Mouse (Mus musculus) layer of hippocampus, adult 8-10 months (tissue): ENCODE results near the gene Chpf. TPM values are rescaled to one million over a fixed set of nuclear protein-coding genes. Genes with fewer than 3 reads are reported as not detected.

ENCODE experiments used
- DNase-seq, 2 experiments: peaks; one replicate each; pipeline ENCODE4 v3.0.0; 2022; ENCODE audit warnings: low spot score in 2 of 2
- total RNA-seq, 4 experiments: library from RNA; stranded (reverse); gene quantifications; 2 replicates each; pipeline ENCODE4 v1.2.4; 2022

The Chpf gene
- total RNA-seq, 4 experiments from 2014 or later: 71.4 to 79.7 (median 77.2) TPM

- peak in 1 of 2 experiments; percentile 60 for DNase-seq
Measured at GRCm38 (mm10) chr1:75458789-75459684, 20.1 kb downstream of the Chpf start.

GRCm38 (mm10) chr1:75458025-75458788 lies 20.9 kb downstream of the Chpf start:
- no peak for DNase-seq

- no peak for DNase-seq
Measured at GRCm38 (mm10) chr1:75457710-75458024, 21.4 kb downstream of the Chpf start.

GRCm38 (mm10) chr1:75456746-75457564 lies 22.2 kb downstream of the Chpf start:
- no peak for DNase-seq

GRCm38 (mm10) chr1:75455948-75456347 lies 23.2 kb downstream of the Chpf start:
- no peak for DNase-seq

- no peak for DNase-seq
Measured at GRCm38 (mm10) chr1:75455433-75455832, 23.7 kb downstream of the Chpf start.

GRCm38 (mm10) chr1:75451900-75452299 lies 27.2 kb downstream of the Chpf start:
- DNase-seq: no peak

GRCm38 (mm10) chr1:75450314-75451005 lies 28.6 kb downstream of the Chpf start, which contains the start of gene Asic4:
Asic4 (plus strand) TSS chr1:75450436.
- no peak for DNase-seq

GRCm38 (mm10) chr1:75449377-75450135 lies 29.6 kb downstream of the Chpf start:
- no peak for DNase-seq

GRCm38 (mm10) chr1:75448937-75449336 lies 30.2 kb downstream of the Chpf start:
- no peak for DNase-seq

- DNase-seq: no peak
Measured at GRCm38 (mm10) chr1:75448052-75448431, 31.1 kb downstream of the Chpf start.

GRCm38 (mm10) chr1:75447265-75448051 lies 31.6 kb downstream of the Chpf start:
- no peak for DNase-seq

- no peak for DNase-seq
Measured at GRCm38 (mm10) chr1:75446656-75447055, 32.5 kb downstream of the Chpf start.

- DNase-seq: peak; percentile 66 to 78
Measured at GRCm38 (mm10) chr1:75445751-75446611, 33.1 kb downstream of the Chpf start.

GRCm38 (mm10) chr1:75445141-75445701 lies 33.9 kb downstream of the Chpf start:
- DNase-seq: peak; percentile 63 to 68

GRCm38 (mm10) chr1:75444208-75444607 lies 34.9 kb downstream of the Chpf start:
- no peak for DNase-seq

- no peak for DNase-seq
Measured at GRCm38 (mm10) chr1:75443247-75444024, 35.7 kb downstream of the Chpf start.
